Mouse (Mus musculus) lung, adult 18-20 months (tissue): ENCODE data around the gene Shroom1.

Experiments used
- DNase-seq, 2 experiments: peaks; one replicate each; pipeline ENCODE4 v3.0.0; 2022; ENCODE audit warnings: mixed read lengths in 2 of 2

The Shroom1 gene

GRCm38 (mm10) chr11:53481088-53481730, 24.2 kb downstream of the Shroom1 start:
- DNase-seq: no peak

- DNase-seq: peak in 1 of 2 experiments; percentile 33
Observed at GRCm38 (mm10) chr11:53483159-53483891, 26.3 kb downstream of the Shroom1 start.

- DNase-seq: no peak
Observed at GRCm38 (mm10) chr11:53485719-53486118, 28.7 kb downstream of the Shroom1 start.

- no peak for DNase-seq
Observed at GRCm38 (mm10) chr11:53486351-53486750, 29.3 kb downstream of the Shroom1 start.

GRCm38 (mm10) chr11:53486822-53487594, 30.0 kb downstream of the Shroom1 start:
- peak; percentile 50 to 64 for DNase-seq

GRCm38 (mm10) chr11:53489007-53489406, 32.0 kb downstream of the Shroom1 start:
- no peak for DNase-seq

GRCm38 (mm10) chr11:53489421-53489820, 32.4 kb downstream of the Shroom1 start:
- DNase-seq: no peak

GRCm38 (mm10) chr11:53491954-53492401, 35.0 kb downstream of the Shroom1 start:
- DNase-seq: no peak

GRCm38 (mm10) chr11:53493243-53493955, 36.4 kb downstream of the Shroom1 start:
- no peak for DNase-seq

GRCm38 (mm10) chr11:53495417-53495816, 38.4 kb downstream of the Shroom1 start:
- DNase-seq: no peak

GRCm38 (mm10) chr11:53496946-53497345, 39.9 kb downstream of the Shroom1 start:
- DNase-seq: no peak

- peak; percentile 85 to 89 for DNase-seq
Observed at GRCm38 (mm10) chr11:53500569-53500968, 43.6 kb downstream of the Shroom1 start.

- DNase-seq: no peak
Observed at GRCm38 (mm10) chr11:53502039-53502765, 45.2 kb downstream of the Shroom1 start.

GRCm38 (mm10) chr11:53503738-53504137, 46.7 kb downstream of the Shroom1 start:
- DNase-seq: peak in 1 of 2 experiments; percentile 60

- no peak for DNase-seq
Observed at GRCm38 (mm10) chr11:53504376-53504775, 47.4 kb downstream of the Shroom1 start.

- DNase-seq: no peak
Observed at GRCm38 (mm10) chr11:53505026-53505663, 48.1 kb downstream of the Shroom1 start.

- no peak for DNase-seq
Observed at GRCm38 (mm10) chr11:53507098-53507805, 50.2 kb downstream of the Shroom1 start.

- peak; percentile 63 to 67 for DNase-seq
Observed at GRCm38 (mm10) chr11:53508152-53508551, 51.1 kb downstream of the Shroom1 start.

- no peak for DNase-seq
Observed at GRCm38 (mm10) chr11:53508591-53508990, 51.6 kb downstream of the Shroom1 start.

GRCm38 (mm10) chr11:53510351-53510750, 53.3 kb downstream of the Shroom1 start:
- no peak for DNase-seq
